Comparison of ENCODE assay signal across 11 mouse cellular contexts in the genomic region with DNA sequence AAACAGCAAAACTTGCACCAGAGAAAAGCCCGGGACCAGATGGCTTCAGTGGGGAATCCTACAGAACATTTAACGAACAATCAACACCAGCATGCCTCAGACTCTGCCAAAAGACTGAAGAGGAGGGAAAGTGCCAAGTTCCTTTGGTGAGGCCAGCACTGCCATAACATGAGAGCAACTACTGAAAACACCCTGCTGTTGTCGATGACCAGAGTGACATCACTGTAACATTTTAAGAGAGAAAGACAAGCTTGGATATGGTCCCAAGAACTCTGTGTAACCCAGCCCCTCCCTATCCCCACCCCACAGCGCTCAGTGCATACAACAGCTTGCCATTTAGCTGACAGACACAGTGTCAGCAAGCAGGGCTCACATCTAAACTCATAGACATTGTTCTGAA. TPM values are rescaled to one million over a fixed set of nuclear protein-coding genes. Genes with fewer than 3 reads are reported as not detected.
A peak's percentile ranks its signal among the peaks of the same experiment; 100 is the strongest.
DNase-seq lines count a peak whose midpoint lies in the region; ATAC-seq and TF ChIP-seq lines count a peak whose summit lies in the region.
"Had no signal": no experiment of that assay in that cellular context is flagged by ENCODE, and none has a peak within 500 bp of the region (broad histone marks: within the 10 kb centered on the region; RNA-seq: fewer than 3 reads in every experiment).

No protein-coding gene starts in this region.

- DNase-seq in hindbrain, embryonic 14.5 days (ENCODE audit: low spot score), result no peak
- DNase-seq in brain, embryonic 14.5 days (ENCODE audit: low read depth), result peak; percentile 74
- peak; percentile 27 for DNase-seq in cerebellum, adult 8-10 months
- peak; percentile 60 to 66 for DNase-seq in layer of hippocampus, adult 8-10 months (ENCODE audit: low spot score in 2 of 2)
- no peak for DNase-seq in adrenal gland, adult (ENCODE audit: inconsistent age in 2 of 2, low spot score in 1 of 2)
- no peak for DNase-seq in left cerebral cortex, adult 8-10 months (ENCODE audit: low spot score in 2 of 2)
- DNase-seq in thymus, adult 18-20 months, result no peak

- no peak for TF ChIP-seq CTCF in brain, embryonic 14.5 days (IDR thresholded peaks at IDR 0.05; ENCODE audit: borderline replicate concordance, extremely low read depth, insufficient read depth, insufficient read length)

- no peak overlapping the region for H3K9ac ChIP-seq in hindbrain, embryonic 14.5 days
- H3K9ac ChIP-seq in hindbrain, embryonic 12.5 days, result no peak overlapping the region
- H3K9ac ChIP-seq: embryonic facial prominence, embryonic 13.5 days; heart, embryonic 13.5 days; liver, embryonic 15.5 days had no signal

- H3K9me3 ChIP-seq in hindbrain, embryonic 14.5 days (ENCODE audit: control insufficient read depth, low read length), result no peaks in the 10 kb centered on the region
- no peaks in the 10 kb centered on the region for H3K9me3 ChIP-seq in hindbrain, embryonic 12.5 days (replicated peaks)
- H3K9me3 ChIP-seq: embryonic facial prominence, embryonic 13.5 days; heart, embryonic 13.5 days; liver, embryonic 15.5 days had no signal

- no peaks in the 10 kb centered on the region for H3K27me3 ChIP-seq in hindbrain, embryonic 14.5 days (ENCODE audit: control insufficient read depth, insufficient read depth, low read length)
- no peaks in the 10 kb centered on the region for H3K27me3 ChIP-seq in hindbrain, embryonic 12.5 days
- H3K27me3 ChIP-seq: embryonic facial prominence, embryonic 13.5 days; heart, embryonic 13.5 days; liver, embryonic 15.5 days had no signal

- WGBS in hindbrain, embryonic 14.5 days, result 83% methylated on average over 4 of the region's 4 CpGs
- WGBS in hindbrain, embryonic 12.5 days, result 91% methylated on average over 4 of the region's 4 CpGs

- no peak overlapping the region for H3K4me3 ChIP-seq in hindbrain, embryonic 14.5 days (replicated peaks; ENCODE audit: low read length)
- H3K4me3 ChIP-seq in hindbrain, embryonic 12.5 days, result no peak overlapping the region
- H3K4me3 ChIP-seq: embryonic facial prominence, embryonic 13.5 days; heart, embryonic 13.5 days; liver, embryonic 15.5 days had no signal

- H3K4me2 ChIP-seq in hindbrain, embryonic 14.5 days (replicated peaks), result no peak overlapping the region
- H3K4me2 ChIP-seq in hindbrain, embryonic 12.5 days (replicated peaks), result no peak overlapping the region
- H3K4me2 ChIP-seq: embryonic facial prominence, embryonic 13.5 days; heart, embryonic 13.5 days; liver, embryonic 15.5 days had no signal

- peaks cover 85% of the 10 kb centered on the region for H3K36me3 ChIP-seq in hindbrain, embryonic 14.5 days (replicated peaks; ENCODE audit: control insufficient read depth, insufficient read depth)
- H3K36me3 ChIP-seq in hindbrain, embryonic 12.5 days, result peaks cover 80% of the 10 kb centered on the region

- no peaks in the 10 kb centered on the region for H3K4me1 ChIP-seq in hindbrain, embryonic 14.5 days (replicated peaks; ENCODE audit: control insufficient read depth, insufficient read depth, low read length)
- no peaks in the 10 kb centered on the region for H3K4me1 ChIP-seq in hindbrain, embryonic 12.5 days
- H3K4me1 ChIP-seq: embryonic facial prominence, embryonic 13.5 days; heart, embryonic 13.5 days; liver, embryonic 15.5 days had no signal

- TF ChIP-seq POLR2A in brain, embryonic 14.5 days (IDR thresholded peaks at IDR 0.05; ENCODE audit: borderline replicate concordance, extremely low read depth, insufficient read depth, insufficient read length, poor library complexity, severe bottlenecking), result no peak

- no peak overlapping the region for H3K27ac ChIP-seq in hindbrain, embryonic 14.5 days
- no peak overlapping the region for H3K27ac ChIP-seq in hindbrain, embryonic 12.5 days
- H3K27ac ChIP-seq: embryonic facial prominence, embryonic 13.5 days; heart, embryonic 13.5 days; liver, embryonic 15.5 days had no signal

- peak; percentile 66; the same call in 1 of the 2 replicates for ATAC-seq in hindbrain, embryonic 14.5 days (ENCODE audit: low FRiP score)
- no peak for ATAC-seq in hindbrain, embryonic 12.5 days (ENCODE audit: low FRiP score)

RNA-seq across cellular contexts. Expression of gene Fbh1, which starts 11.7 kb away (rescaled TPM):
- polyA plus RNA-seq in hindbrain, embryonic 14.5 days (2014; fragmentation: Nextera tagmentation; extraction: Ambion mirVana), result 139 and 155 TPM in 2 replicates
- polyA plus RNA-seq in hindbrain, embryonic 12.5 days (2016; fragmentation: Nextera tagmentation; extraction: Ambion mirVana), result 163 and 166 TPM in 2 replicates
- 105 and 110 TPM in 2 replicates for polyA plus RNA-seq in brain, embryonic 14.5 days (2012; rRNA removed)
- 10 to 100 TPM; 68.9 to 94.6 (median 72.0) TPM for total RNA-seq in layer of hippocampus, adult 8-10 months (2022)
- 100 to 1,000 TPM in 3 of 4 experiments, 10 to 100 TPM in 1; 98.2 to 122 (median 107) TPM for total RNA-seq in left cerebral cortex, adult 8-10 months (2022)

RNA-seq across cellular contexts. Expression of gene Ankrd16, which starts 12.0 kb away (rescaled TPM):
- 27.5 and 28.4 TPM in 2 replicates for polyA plus RNA-seq in hindbrain, embryonic 14.5 days (2014; fragmentation: Nextera tagmentation; extraction: Ambion mirVana)
- 60.6 and 62.8 TPM in 2 replicates for polyA plus RNA-seq in hindbrain, embryonic 12.5 days (2016; fragmentation: Nextera tagmentation; extraction: Ambion mirVana)
- 125 and 163 TPM in 2 replicates for polyA plus RNA-seq in brain, embryonic 14.5 days (2012; rRNA removed)
- 10 to 100 TPM; 49.0 to 65.8 (median 61.4) TPM for total RNA-seq in layer of hippocampus, adult 8-10 months (2022)
- 10 to 100 TPM; 59.7 to 75.5 (median 63.2) TPM for total RNA-seq in left cerebral cortex, adult 8-10 months (2022)

Comparison
In these comparisons a context has a peak if more than half of its experiments do, and no peak if none do; other contexts are left out.
1. DNase-seq: peak in brain, embryonic 14.5 days (single experiment), cerebellum, adult 8-10 months (single experiment) and layer of hippocampus, adult 8-10 months (2 of 2); none in hindbrain, embryonic 14.5 days (single experiment), adrenal gland, adult (0 of 2), left cerebral cortex, adult 8-10 months (0 of 2) and thymus, adult 18-20 months (0 of 2).